Mouse (Mus musculus) left cerebral cortex, adult 2 months (tissue): ENCODE measurements around the gene Cd3d. TPM values are rescaled to one million over a fixed set of nuclear protein-coding genes. Genes with fewer than 3 reads are reported as not detected.
A peak's percentile ranks its signal among the peaks of the same experiment; 100 is the strongest.
"Not testable (repeated sequence)": the region's sequence is repeated elsewhere in the genome, so short reads cannot be mapped to it uniquely, and the experiment has no call there.

Experiments
- DNase-seq, 2 experiments: peaks; one replicate each; pipeline ENCODE4 v3.0.0; 2021 to 2022; ENCODE audit warnings: low spot score in 2 of 2, mixed read lengths in 1 of 2; ENCODE audit errors: extremely low spot score in 1 of 2
- H3K27ac ChIP-seq: fragments of 200-600 bp; 2 replicates; pipeline ENCODE4 v1.8.1; 2022
- H3K4me3 ChIP-seq: fragments of 200-600 bp; 2 replicates; pipeline ENCODE4 v1.8.1; 2022
- CTCF ChIP-seq: fragments of 200-600 bp; IDR thresholded peaks from 2 replicates; pipeline ENCODE4 v1.8.1; 2022; ENCODE audit warnings: antibody characterized with exemption, mild to moderate bottlenecking, moderate library complexity
- intact Hi-C: fragments of 180-260 bp; cut with DNase I; formaldehyde crosslinking; loops from one replicate; pipeline ENCODE4 v1.15.1; 2025
- long read RNA-seq, 2 experiments: library from polyadenylated mRNA; stranded (forward); transcript quantifications; one replicate each; pipeline ENCODE4 v2.0.0; 2021; ENCODE audit warnings: borderline mapping rate in 2 of 2
- total RNA-seq, 2 experiments: library from RNA; stranded (reverse); gene quantifications; 2 replicates each; pipeline ENCODE4 v1.2.3; 2021

Gene Cd3d
- total RNA-seq, result not detected
- long read RNA-seq, experiment 1, result 0 reads
- long read RNA-seq, experiment 2, result 0 reads

GRCm38 (mm10) chr9:44981676-44982075 is at the start of gene Cd3d:
Cd3d (plus strand) TSS chr9:44981786.
- no peak within 1 kb of the TSS for H3K4me3 ChIP-seq
- H3K27ac ChIP-seq, result no peak within 1 kb of the TSS
- TF ChIP-seq CTCF, result no peak
- no peak for DNase-seq
- intact Hi-C loops, result no loop called here

GRCm38 (mm10) chr9:44941756-44942155 is 39.8 kb upstream of the Cd3d start:
- Histone ChIP-seq H3K4me3 (no peak overlapping the region), H3K27ac (no peak overlapping the region)
- no peak for DNase-seq
- TF ChIP-seq CTCF, result no peak
- intact Hi-C loops, result no loop called here

- intact Hi-C loops, result no loop called here
- DNase-seq, result no peak
- Histone ChIP-seq H3K27ac (no peak overlapping the region), H3K4me3 (no peak overlapping the region)
- TF ChIP-seq CTCF, result no peak
Measured at GRCm38 (mm10) chr9:44942421-44942820, 39.2 kb upstream of the Cd3d start.

- Histone ChIP-seq H3K27ac (no peak overlapping the region), H3K4me3 (no peak overlapping the region)
- no peak for DNase-seq
- no peak for TF ChIP-seq CTCF
- intact Hi-C loops, result no loop called here
Measured at GRCm38 (mm10) chr9:44946185-44946695, 35.3 kb upstream of the Cd3d start.

- no peak for DNase-seq
- no peak for TF ChIP-seq CTCF
- intact Hi-C loops, result no loop called here
- no peak overlapping the region for H3K4me3 ChIP-seq
- no peak overlapping the region for H3K27ac ChIP-seq
Measured at GRCm38 (mm10) chr9:44947836-44948235, 33.8 kb upstream of the Cd3d start.

- no peak for DNase-seq
- H3K27ac ChIP-seq, result no peak overlapping the region
- H3K4me3 ChIP-seq, result no peak overlapping the region
- intact Hi-C loops, result no loop called here
- TF ChIP-seq CTCF, result no peak
Measured at GRCm38 (mm10) chr9:44954432-44954831, 27.2 kb upstream of the Cd3d start.

GRCm38 (mm10) chr9:44965126-44965832 is 16.3 kb upstream of the Cd3d start, which contains the start of gene Ube4a:
Ube4a (minus strand) TSS chr9:44965600.
- DNase-seq, result peak; percentile 99 to 100
- peak within 1 kb of the TSS; percentile 68 for H3K4me3 ChIP-seq

GRCm38 (mm10) chr9:44965833-44966466 is 15.6 kb upstream of the Cd3d start:
- Histone ChIP-seq H3K27ac (peak overlapping the region; percentile 86), H3K4me3 (peak overlapping the region; percentile 68)
- intact Hi-C loops, result loop anchor here (1.0 to 5.0 kb wide), 4 partner anchors 89 to 193 kb away; partner anchors contain the start of gene Mpzl3
- no peak for TF ChIP-seq CTCF
- no peak for DNase-seq

More at GRCm38 (mm10) chr9:44965126-44965832, 16.3 kb upstream of the Cd3d start, which contains the start of gene Ube4a:
- peak within 1 kb of the TSS; percentile 86 for H3K27ac ChIP-seq
- no peak for TF ChIP-seq CTCF
- intact Hi-C loops, result loop anchor here (2.0 to 5.0 kb wide), 3 partner anchors 90 to 192 kb away; partner anchors contain the start of gene Mpzl3

- intact Hi-C loops, result loop anchor here (1.0 to 5.0 kb wide), 2 partner anchors 130 to 178 kb away; no protein-coding TSS in a partner anchor
- Histone ChIP-seq H3K27ac (no peak overlapping the region), H3K4me3 (no peak overlapping the region)
- peak; percentile 76 for TF ChIP-seq CTCF
- peak; percentile 46 to 54 for DNase-seq
Measured at GRCm38 (mm10) chr9:44966815-44967242, 14.8 kb upstream of the Cd3d start.

GRCm38 (mm10) chr9:44967763-44968162 is 13.8 kb upstream of the Cd3d start:
- DNase-seq, H3K27ac ChIP-seq, H3K4me3 ChIP-seq: not testable (repeated sequence)
- intact Hi-C loops, result loop anchor here (5.0 kb wide), 1 partner anchor 130 kb away; no protein-coding TSS in a partner anchor

GRCm38 (mm10) chr9:44969450-44969849 is 12.1 kb upstream of the Cd3d start:
- H3K4me3 ChIP-seq, result no peak overlapping the region
- H3K27ac ChIP-seq, result no peak overlapping the region
- no peak for DNase-seq
- TF ChIP-seq CTCF, result peak; percentile 43
- intact Hi-C loops, result loop anchor here (1.0 to 5.0 kb wide), 2 partner anchors 132 to 177 kb away; no protein-coding TSS in a partner anchor

- Histone ChIP-seq H3K4me3 (no peak overlapping the region), H3K27ac (no peak overlapping the region)
- no peak for DNase-seq
- intact Hi-C loops, result no loop called here
- no peak for TF ChIP-seq CTCF
Measured at GRCm38 (mm10) chr9:44977813-44978212, 3.8 kb upstream of the Cd3d start.
